Mouse (Mus musculus) heart, postnatal 0 days (tissue): ENCODE data around the gene Myo18b. TPM values are rescaled to one million over a fixed set of nuclear protein-coding genes. Genes with fewer than 3 reads are reported as not detected.
A peak's percentile ranks its signal among the peaks of the same experiment; 100 is the strongest.

ENCODE experiments used
- ATAC-seq: fragments of 200-750 bp; cut with Nextera tagmentation; 2 replicates; pipeline ENCODE4 v1.8.0; 2017; ENCODE audit warnings: low read depth, moderate number of reproducible peaks, moderate library complexity; ENCODE audit not compliant: insufficient read depth
- DNase-seq: peaks from one replicate; pipeline ENCODE4 v3.0.0-alpha.2; 2016; ENCODE audit warnings: low spot score
- H3K27ac ChIP-seq: fragments of 300-500 bp; sonication (generic); 2 replicates; pipeline ENCODE4 v1.5.1; 2014; ENCODE audit warnings: low read depth, mild to moderate bottlenecking
- H3K27me3 ChIP-seq: fragments of 300-500 bp; sonication (generic); 2 replicates; pipeline ENCODE4 v1.6.1; 2014; ENCODE audit warnings: low read length, mixed read lengths; ENCODE audit not compliant: control insufficient read depth, insufficient read depth
- H3K36me3 ChIP-seq: fragments of 300-500 bp; sonication (generic); replicated peaks from 2 replicates; pipeline ENCODE4 v1.6.1; 2014; ENCODE audit warnings: low read length, mixed read lengths; ENCODE audit not compliant: control insufficient read depth, insufficient read depth
- H3K4me1 ChIP-seq: fragments of 300-500 bp; sonication (generic); 2 replicates; pipeline ENCODE4 v1.6.1; 2014; ENCODE audit warnings: antibody characterized with exemption; ENCODE audit not compliant: control insufficient read depth, insufficient read depth
- H3K4me2 ChIP-seq: fragments of 300-500 bp; sonication (generic); 2 replicates; pipeline ENCODE4 v1.6.1; 2014; ENCODE audit warnings: low read depth, mild to moderate bottlenecking, low read length, moderate library complexity
- H3K4me3 ChIP-seq: fragments of 300-500 bp; sonication (generic); 2 replicates; pipeline ENCODE4 v1.5.1; 2014; ENCODE audit warnings: low read depth, low read length
- H3K9ac ChIP-seq: fragments of 300-500 bp; sonication (generic); replicated peaks from 2 replicates; pipeline ENCODE4 v1.6.1; 2014; ENCODE audit warnings: low read depth, low read length, mixed read lengths
- H3K9me3 ChIP-seq: fragments of 300-500 bp; sonication (generic); replicated peaks from 2 replicates; pipeline ENCODE4 v1.6.1; 2016; ENCODE audit warnings: low read length; ENCODE audit not compliant: control insufficient read depth
- CTCF ChIP-seq: IDR thresholded peaks from 2 replicates; pipeline ENCODE4 v1.5.1; 2016; ENCODE audit warnings: antibody characterized with exemption, control low read depth, low read depth
- EP300 ChIP-seq: IDR thresholded peaks from 2 replicates; pipeline ENCODE4 v1.6.1; 2016; ENCODE audit warnings: antibody characterized with exemption, low read depth
- WGBS: fragments of 180-500 bp; shearing (Covaris S2); extraction: QIAGEN DNeasy Blood & Tissue Kit; methylation state at CpG from one replicate; pipeline ENCODE4 v1.1.7; 2014; 5-methylcytosine and 5-hydroxymethylcytosine counted together
- polyA plus RNA-seq: library from polyadenylated mRNA; unstranded; fragments of >200 nt; fragmentation: Nextera tagmentation; extraction: Ambion mirVana; gene quantifications from 2 replicates; pipeline ENCODE4 v1.2.1, GENCODE M21; 2015
- total RNA-seq: library from RNA; depleted of rRNA; stranded (reverse); fragments of >200 nt; gene quantifications from 2 replicates; pipeline ENCODE4 v1.2.3, GENCODE M21; 2014; ENCODE audit warnings: low replicate concordance

The Myo18b gene
- total and polyA plus RNA-seq, 2 experiments from 2014 or later, result 26.5 to 110 TPM

DNA sequence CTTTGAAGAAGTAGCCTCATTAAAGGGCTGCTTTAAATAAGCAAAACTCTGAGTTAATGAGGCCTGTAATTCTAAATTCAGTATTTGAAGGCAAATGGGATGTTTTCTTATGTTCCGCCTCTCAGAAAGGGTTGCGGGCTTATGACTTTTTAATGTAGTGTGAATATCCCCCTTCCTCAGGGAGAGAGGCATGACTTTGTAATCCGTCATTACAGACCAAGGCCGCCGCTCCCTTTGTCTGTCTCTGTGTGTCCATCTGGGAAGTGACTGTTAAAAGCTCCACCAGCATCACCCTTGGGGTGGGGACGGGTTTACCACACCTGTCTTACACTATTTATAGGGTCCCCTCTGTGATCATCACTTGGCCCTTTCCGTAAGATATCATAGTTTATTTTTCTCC lies 100.1 kb downstream of the Myo18b start:
- Histone ChIP-seq H3K4me2 (no peak overlapping the region), H3K36me3 (peaks cover 66% of the 10 kb centered on the region), H3K9ac (no peak overlapping the region), H3K4me1 (no peaks in the 10 kb centered on the region), H3K9me3 (no peaks in the 10 kb centered on the region), H3K27ac (no peak overlapping the region), H3K27me3 (no peaks in the 10 kb centered on the region), H3K4me3 (no peak overlapping the region)
- no peak for DNase-seq
- no peak for ATAC-seq
- WGBS, result 85% methylated on average over 7 of the region's 7 CpGs
- TF ChIP-seq EP300 (no peak), CTCF (no peak)

DNA sequence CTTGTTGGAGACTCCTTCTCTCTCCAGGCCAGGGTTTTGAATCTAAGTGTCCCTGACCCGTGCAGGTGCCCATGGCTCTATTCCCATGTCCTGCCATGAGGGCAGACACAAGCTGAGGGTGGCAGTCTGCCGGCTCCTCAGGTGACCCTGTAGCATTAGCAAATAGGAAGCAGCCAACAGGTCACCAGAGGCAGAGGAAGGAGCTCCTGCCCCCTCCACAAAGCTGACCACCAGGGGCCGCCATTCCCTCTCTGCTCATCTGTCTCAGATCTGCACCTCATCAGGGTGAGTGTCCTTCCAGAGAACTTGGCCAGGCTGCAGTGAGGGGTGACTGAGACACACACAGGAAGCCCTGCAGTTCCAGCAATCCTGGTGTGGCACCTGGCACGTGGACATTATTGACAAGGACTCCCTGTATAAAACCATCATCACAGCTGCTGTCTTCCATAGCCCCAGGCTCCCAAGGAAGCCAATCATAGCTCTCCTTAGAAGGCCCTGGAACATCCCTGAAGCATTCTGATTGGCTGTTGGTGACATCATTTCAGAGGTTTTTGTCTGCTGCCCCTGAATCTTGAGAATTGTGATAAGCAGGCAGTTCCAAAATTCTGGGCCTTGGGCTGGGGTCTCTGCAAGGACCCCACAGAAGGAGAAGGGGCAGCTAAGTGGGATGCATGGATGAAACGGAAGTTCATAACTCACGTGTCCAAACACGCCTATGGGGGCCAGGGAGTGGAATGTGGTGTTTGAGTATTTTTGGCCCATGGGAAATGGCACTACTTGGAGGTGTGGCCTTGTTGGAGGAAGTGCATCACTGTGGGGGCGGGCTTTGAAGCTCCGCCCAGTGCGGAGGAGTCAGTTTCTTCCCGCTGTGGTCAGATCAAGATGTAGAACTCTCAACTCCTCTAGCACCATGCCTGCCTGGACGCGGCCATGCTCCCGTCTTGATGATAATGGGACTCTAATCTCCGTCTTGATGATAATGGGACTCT lies 104.1 kb downstream of the Myo18b start:
- ATAC-seq (no peak), DNase-seq (no peak)
- Histone ChIP-seq H3K4me2 (no peak overlapping the region), H3K27ac (no peak overlapping the region), H3K9me3 (no peaks in the 10 kb centered on the region), H3K27me3 (no peaks in the 10 kb centered on the region), H3K4me1 (no peaks in the 10 kb centered on the region; the same call in 1 of the 2 replicates), H3K9ac (no peak overlapping the region), H3K4me3 (no peak overlapping the region), H3K36me3 (peaks cover 41% of the 10 kb centered on the region)
- TF ChIP-seq EP300 (no peak), CTCF (peak; percentile 30; the same call in 1 of the 2 replicates)
- WGBS, result 53% methylated on average over 15 of the region's 15 CpGs

GRCm38 (mm10) chr5:112790376-112791111 lies 105.6 kb downstream of the Myo18b start:
- H3K4me1 ChIP-seq, result no peaks in the 10 kb centered on the region; the same call in 1 of the 2 replicates
- H3K27me3 ChIP-seq, result no peaks in the 10 kb centered on the region
- no peak overlapping the region for H3K4me2 ChIP-seq
- H3K36me3 ChIP-seq, result peaks cover 41% of the 10 kb centered on the region
- H3K9ac ChIP-seq, result no peak overlapping the region
- ATAC-seq, result peak; percentile 71
- 24% methylated on average over 4 of the region's 4 CpGs for WGBS
- peak overlapping the region; percentile 70 for H3K27ac ChIP-seq
- TF ChIP-seq EP300 (0 out of 2 replicates have a peak, but pooled peaks have one; percentile 43), CTCF (no peak)
- peak; percentile 51 for DNase-seq
- H3K4me3 ChIP-seq, result no peak overlapping the region
- no peaks in the 10 kb centered on the region for H3K9me3 ChIP-seq

DNA sequence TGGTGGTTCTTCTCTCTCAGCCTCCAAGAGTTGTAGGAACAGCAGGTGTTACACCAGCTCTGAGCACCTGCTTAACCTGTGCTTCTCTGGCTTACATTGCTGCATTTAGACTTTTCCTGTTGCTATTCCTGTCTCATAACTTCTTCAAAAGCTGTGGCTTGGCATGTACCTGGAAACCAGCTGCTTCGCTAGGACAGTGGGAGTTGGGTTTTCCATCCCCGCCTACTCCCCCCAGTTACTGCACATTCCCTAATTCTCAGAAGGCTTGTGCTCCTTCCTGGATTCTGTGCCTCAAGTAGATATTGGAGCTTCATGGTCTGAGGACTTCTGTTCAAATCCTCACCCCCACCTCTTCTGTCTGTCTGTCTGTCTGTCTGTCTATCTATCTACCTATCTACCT lies 107.7 kb downstream of the Myo18b start:
- DNase-seq (no peak), ATAC-seq (no peak)
- H3K27ac ChIP-seq, result no peak overlapping the region
- TF ChIP-seq CTCF (no peak), EP300 (no peak)
- no peak overlapping the region for H3K4me3 ChIP-seq
- H3K4me1 ChIP-seq, result no peaks in the 10 kb centered on the region; the same call in 1 of the 2 replicates
- no peaks in the 10 kb centered on the region for H3K27me3 ChIP-seq
- peaks cover 31% of the 10 kb centered on the region for H3K36me3 ChIP-seq
- H3K4me2 ChIP-seq, result no peak overlapping the region
- no peaks in the 10 kb centered on the region for H3K9me3 ChIP-seq
- WGBS, result 98% methylated on average over 2 of the region's 2 CpGs
- H3K9ac ChIP-seq, result no peak overlapping the region

- H3K4me2 ChIP-seq, result no peak overlapping the region
- peaks cover 40% of the 10 kb centered on the region for H3K36me3 ChIP-seq
- H3K4me3 ChIP-seq, result no peak overlapping the region
- no peak for TF ChIP-seq EP300
- TF ChIP-seq CTCF, result no peak
- H3K9ac ChIP-seq, result no peak overlapping the region
- no peak overlapping the region for H3K27ac ChIP-seq
- ATAC-seq, result no peak
- 83% methylated on average over 6 of the region's 6 CpGs for WGBS
- H3K4me1 ChIP-seq, result no peaks in the 10 kb centered on the region; the same call in 1 of the 2 replicates
- no peak for DNase-seq
- no peaks in the 10 kb centered on the region for H3K27me3 ChIP-seq
- no peaks in the 10 kb centered on the region for H3K9me3 ChIP-seq
Measured at GRCm38 (mm10) chr5:112786788-112787187, 109.4 kb downstream of the Myo18b start.
